Mouse (Mus musculus): Measurements from ENCODE around the gene Rftn1. TPM values are rescaled to one million over a fixed set of nuclear protein-coding genes. Genes with fewer than 3 reads are reported as not detected.

The Rftn1 gene
- polyA plus RNA-seq, 1 experiment: not detected

GRCm38 (mm10) chr17:50114659-50115058, 75.8 kb downstream of the Rftn1 start:
- 71% methylated on average over 8 of the region's 8 CpGs for WGBS
- Histone ChIP-seq H3K4me1 (ENCODE audit: control insufficient read depth, insufficient read depth, low read length) (no peaks in the 10 kb centered on the region), H3K27ac (ENCODE audit: insufficient read depth, low read depth, low read length) (no peak overlapping the region), H3K4me3 (ENCODE audit: insufficient read depth, low read depth, low read length) (no peak overlapping the region)
- TF ChIP-seq CTCF (IDR thresholded peaks at IDR 0.05; ENCODE audit: insufficient read depth, low read depth, low read length) (no peak), POLR2A (IDR thresholded peaks at IDR 0.05; ENCODE audit: insufficient read depth, low read depth, low read length) (no peak)

- Histone ChIP-seq H3K27ac (ENCODE audit: insufficient read depth, low read depth, low read length) (no peak overlapping the region), H3K4me1 (ENCODE audit: control insufficient read depth, insufficient read depth, low read length) (no peaks in the 10 kb centered on the region), H3K4me3 (ENCODE audit: insufficient read depth, low read depth, low read length) (no peak overlapping the region)
- TF ChIP-seq CTCF (IDR thresholded peaks at IDR 0.05; ENCODE audit: insufficient read depth, low read depth, low read length): no peak
- TF ChIP-seq POLR2A (IDR thresholded peaks at IDR 0.05; ENCODE audit: insufficient read depth, low read depth, low read length): no peak
- WGBS: 66% methylated on average over 14 of the region's 14 CpGs
Measured at GRCm38 (mm10) chr17:50110650-50111415, 79.6 kb downstream of the Rftn1 start.

- no peaks in the 10 kb centered on the region for H3K4me1 ChIP-seq (ENCODE audit: control insufficient read depth, insufficient read depth, low read length)
- 98% methylated on average over 10 of the region's 10 CpGs for WGBS
- TF ChIP-seq CTCF (IDR thresholded peaks at IDR 0.05; ENCODE audit: insufficient read depth, low read depth, low read length) (no peak), POLR2A (IDR thresholded peaks at IDR 0.05; ENCODE audit: insufficient read depth, low read depth, low read length) (no peak)
- no peak overlapping the region for H3K27ac ChIP-seq (ENCODE audit: insufficient read depth, low read depth, low read length)
- no peak overlapping the region for H3K4me3 ChIP-seq (ENCODE audit: insufficient read depth, low read depth, low read length)
Measured at GRCm38 (mm10) chr17:50106811-50107210, 83.7 kb downstream of the Rftn1 start.

GRCm38 (mm10) chr17:50104131-50104530, 86.3 kb downstream of the Rftn1 start:
- Histone ChIP-seq H3K4me3 (ENCODE audit: insufficient read depth, low read depth, low read length) (no peak overlapping the region), H3K27ac (ENCODE audit: insufficient read depth, low read depth, low read length) (no peak overlapping the region), H3K4me1 (ENCODE audit: control insufficient read depth, insufficient read depth, low read length) (no peaks in the 10 kb centered on the region)
- TF ChIP-seq CTCF (IDR thresholded peaks at IDR 0.05; ENCODE audit: insufficient read depth, low read depth, low read length) (no peak), POLR2A (IDR thresholded peaks at IDR 0.05; ENCODE audit: insufficient read depth, low read depth, low read length) (no peak)
- 91% methylated on average over 3 of the region's 3 CpGs for WGBS

GRCm38 (mm10) chr17:50101416-50101815, 89.1 kb downstream of the Rftn1 start:
- 95% methylated on average over 3 of the region's 3 CpGs for WGBS
- no peak for TF ChIP-seq POLR2A (IDR thresholded peaks at IDR 0.05; ENCODE audit: insufficient read depth, low read depth, low read length)
- no peak for TF ChIP-seq CTCF (IDR thresholded peaks at IDR 0.05; ENCODE audit: insufficient read depth, low read depth, low read length)
- Histone ChIP-seq H3K4me1 (ENCODE audit: control insufficient read depth, insufficient read depth, low read length) (no peaks in the 10 kb centered on the region), H3K4me3 (ENCODE audit: insufficient read depth, low read depth, low read length) (no peak overlapping the region), H3K27ac (ENCODE audit: insufficient read depth, low read depth, low read length) (no peak overlapping the region)

- WGBS: 49% methylated on average over 12 of the region's 12 CpGs
Measured at GRCm38 (mm10) chr17:50100070-50100469, 90.4 kb downstream of the Rftn1 start.

GRCm38 (mm10) chr17:50099378-50099777, 91.1 kb downstream of the Rftn1 start:
- H3K4me3 ChIP-seq (ENCODE audit: insufficient read depth, low read depth, low read length): no peak overlapping the region
- no peak overlapping the region for H3K27ac ChIP-seq (ENCODE audit: insufficient read depth, low read depth, low read length)
- TF ChIP-seq POLR2A (IDR thresholded peaks at IDR 0.05; ENCODE audit: insufficient read depth, low read depth, low read length) (no peak), CTCF (IDR thresholded peaks at IDR 0.05; ENCODE audit: insufficient read depth, low read depth, low read length) (no peak)
- H3K4me1 ChIP-seq (ENCODE audit: control insufficient read depth, insufficient read depth, low read length): no peaks in the 10 kb centered on the region
- 28% methylated on average over 8 of the region's 8 CpGs for WGBS

More at GRCm38 (mm10) chr17:50100070-50100469, 90.4 kb downstream of the Rftn1 start:
- TF ChIP-seq POLR2A (IDR thresholded peaks at IDR 0.05; ENCODE audit: insufficient read depth, low read depth, low read length): no peak
- no peak for TF ChIP-seq CTCF (IDR thresholded peaks at IDR 0.05; ENCODE audit: insufficient read depth, low read depth, low read length)
- Histone ChIP-seq H3K4me1 (ENCODE audit: control insufficient read depth, insufficient read depth, low read length) (no peaks in the 10 kb centered on the region), H3K27ac (ENCODE audit: insufficient read depth, low read depth, low read length) (no peak overlapping the region), H3K4me3 (ENCODE audit: insufficient read depth, low read depth, low read length) (no peak overlapping the region)

- 96% methylated on average over 6 of the region's 6 CpGs for whole genome bisulfite sequencing
Measured at GRCm38 (mm10) chr17:50098297-50098696, 92.2 kb downstream of the Rftn1 start.

GRCm38 (mm10) chr17:50097831-50098230, 92.6 kb downstream of the Rftn1 start:
- 92% methylated on average over 5 of the region's 5 CpGs for WGBS
- Histone ChIP-seq H3K4me1 (ENCODE audit: control insufficient read depth, insufficient read depth, low read length) (no peaks in the 10 kb centered on the region), H3K4me3 (ENCODE audit: insufficient read depth, low read depth, low read length) (no peak overlapping the region), H3K27ac (ENCODE audit: insufficient read depth, low read depth, low read length) (no peak overlapping the region)
- TF ChIP-seq CTCF (IDR thresholded peaks at IDR 0.05; ENCODE audit: insufficient read depth, low read depth, low read length) (no peak), POLR2A (IDR thresholded peaks at IDR 0.05; ENCODE audit: insufficient read depth, low read depth, low read length) (no peak)

More at GRCm38 (mm10) chr17:50098297-50098696, 92.2 kb downstream of the Rftn1 start:
- TF ChIP-seq POLR2A (IDR thresholded peaks at IDR 0.05; ENCODE audit: insufficient read depth, low read depth, low read length) (no peak), CTCF (IDR thresholded peaks at IDR 0.05; ENCODE audit: insufficient read depth, low read depth, low read length) (no peak)
- Histone ChIP-seq H3K4me1 (ENCODE audit: control insufficient read depth, insufficient read depth, low read length) (no peaks in the 10 kb centered on the region), H3K27ac (ENCODE audit: insufficient read depth, low read depth, low read length) (no peak overlapping the region), H3K4me3 (ENCODE audit: insufficient read depth, low read depth, low read length) (no peak overlapping the region)
